ENCODE assay signal across 22 mouse cellular contexts in genomic region chr5:51541557-51541956, GRCm38 (mm10). TPM values are rescaled to one million over a fixed set of nuclear protein-coding genes. Genes with fewer than 3 reads are reported as not detected.
DNase-seq lines count a peak whose midpoint lies in the region; ATAC-seq lines count a peak whose summit lies in the region.
"Had no signal": no experiment of that assay in that cellular context is flagged by ENCODE, and none has a peak within 500 bp of the region (broad histone marks: within the 10 kb centered on the region; RNA-seq: fewer than 3 reads in every experiment).

No protein-coding gene starts in this region.

- H3K9me3 ChIP-seq in heart, embryonic 10.5 days = no peaks in the 10 kb centered on the region
- H3K9me3 ChIP-seq in heart, embryonic 16.5 days (replicated peaks; ENCODE audit: control insufficient read depth, low read length) = no peaks in the 10 kb centered on the region
- H3K9me3 ChIP-seq in midbrain, embryonic 11.5 days (ENCODE audit: control insufficient read depth, low read length) = no peaks in the 10 kb centered on the region
- no peaks in the 10 kb centered on the region for H3K9me3 ChIP-seq in midbrain, embryonic 10.5 days (replicated peaks)
- H3K9me3 ChIP-seq: embryonic facial prominence, embryonic 15.5 days; forebrain, embryonic 10.5 days; hindbrain, embryonic 12.5 days had no signal

- H3K36me3 ChIP-seq in heart, embryonic 10.5 days = no peaks in the 10 kb centered on the region
- no peaks in the 10 kb centered on the region for H3K36me3 ChIP-seq in heart, embryonic 16.5 days (ENCODE audit: control insufficient read depth, insufficient read depth)
- H3K36me3 ChIP-seq in midbrain, embryonic 11.5 days (ENCODE audit: control insufficient read depth, insufficient read depth, low read length) = no peaks in the 10 kb centered on the region
- no peaks in the 10 kb centered on the region for H3K36me3 ChIP-seq in midbrain, embryonic 10.5 days
- H3K36me3 ChIP-seq: embryonic facial prominence, embryonic 15.5 days; forebrain, embryonic 10.5 days; hindbrain, embryonic 12.5 days had no signal

- 0 out of 2 replicates have a peak overlapping the region, but pooled peaks have one; percentile 30 for H3K27ac ChIP-seq in heart, embryonic 10.5 days
- H3K27ac ChIP-seq in heart, embryonic 16.5 days (ENCODE audit: low read length) = peak overlapping the region; percentile 51; the same call in 1 of the 2 replicates
- H3K27ac ChIP-seq in midbrain, embryonic 11.5 days (ENCODE audit: low read depth, low read length) = no peak overlapping the region
- H3K27ac ChIP-seq in midbrain, embryonic 10.5 days (replicated peaks) = no peak overlapping the region
- H3K27ac ChIP-seq: embryonic facial prominence, embryonic 15.5 days; forebrain, embryonic 10.5 days; hindbrain, embryonic 12.5 days had no signal

- H3K4me1 ChIP-seq in heart, embryonic 10.5 days = peaks cover 49% of the 10 kb centered on the region
- H3K4me1 ChIP-seq in heart, embryonic 16.5 days (ENCODE audit: control insufficient read depth, insufficient read depth, low read length) = peaks cover 62% of the 10 kb centered on the region
- H3K4me1 ChIP-seq in midbrain, embryonic 11.5 days (ENCODE audit: control insufficient read depth, insufficient read depth, low read length) = no peaks in the 10 kb centered on the region; the same call in 1 of the 2 replicates
- 0 out of 2 replicates have a peak, but pooled peaks cover 6% of the 10 kb centered on the region for H3K4me1 ChIP-seq in midbrain, embryonic 10.5 days
- H3K4me1 ChIP-seq: embryonic facial prominence, embryonic 15.5 days; hindbrain, embryonic 12.5 days had no signal

- no peaks in the 10 kb centered on the region for H3K27me3 ChIP-seq in heart, embryonic 10.5 days (ENCODE audit: insufficient read depth, poor library complexity, severe bottlenecking)
- H3K27me3 ChIP-seq in heart, embryonic 16.5 days (ENCODE audit: control insufficient read depth, insufficient read depth, low read length) = no peaks in the 10 kb centered on the region
- H3K27me3 ChIP-seq in midbrain, embryonic 11.5 days (ENCODE audit: control insufficient read depth, insufficient read depth, low read length) = no peaks in the 10 kb centered on the region
- H3K27me3 ChIP-seq in midbrain, embryonic 10.5 days (ENCODE audit: low read depth, poor library complexity, severe bottlenecking) = no peaks in the 10 kb centered on the region
- H3K27me3 ChIP-seq: embryonic facial prominence, embryonic 15.5 days; hindbrain, embryonic 12.5 days had no signal

- no peak overlapping the region for H3K4me2 ChIP-seq in heart, embryonic 16.5 days (ENCODE audit: low read depth, low read length)
- H3K4me2 ChIP-seq in midbrain, embryonic 11.5 days = no peak overlapping the region
- H3K4me2 ChIP-seq: embryonic facial prominence, embryonic 15.5 days; hindbrain, embryonic 12.5 days had no signal

- DNase-seq in heart, embryonic 10.5 days (ENCODE audit: low spot score) = no peak
- DNase-seq in heart, postnatal 4 days = no peak
- DNase-seq in heart, postnatal 25 days (ENCODE audit: low spot score) = no peak
- peak; percentile 45 to 53 for DNase-seq in kidney, adult 8-10 months
- no peak for DNase-seq in kidney, postnatal 14 days
- peak; percentile 35 for DNase-seq in midbrain, embryonic 11.5 days (ENCODE audit: low spot score, missing footprints)
- DNase-seq in midbrain, embryonic 10.5 days (ENCODE audit: low spot score) = no peak
- DNase-seq: adrenal gland, postnatal 10 days; cerebellum, adult 11 months; cerebellum, adult 8-10 months; cerebellum, postnatal 14 days; embryo, embryonic 11 days; heart, adult 18-20 months; heart, postnatal 14 days had no signal

- intact Hi-C loops in heart, postnatal 25 days (cut with DNase I) = no loop called here

- no peak for ATAC-seq in heart, embryonic 16.5 days (replicated peaks; ENCODE audit: extremely low read depth, insufficient read depth, low FRiP score)
- ATAC-seq in midbrain, embryonic 11.5 days (ENCODE audit: low FRiP score) = no peak
- ATAC-seq: forebrain, embryonic 14.5 days; hindbrain, embryonic 16.5 days; inflammation-experienced regulatory T-cells, adult 6 months had no signal

- H3K9ac ChIP-seq in heart, embryonic 16.5 days (ENCODE audit: low read length) = no peak overlapping the region
- no peak overlapping the region for H3K9ac ChIP-seq in midbrain, embryonic 11.5 days (ENCODE audit: low read length)
- H3K9ac ChIP-seq: embryonic facial prominence, embryonic 15.5 days; hindbrain, embryonic 12.5 days had no signal

- 81% methylated on average over 3 of the region's 3 CpGs for WGBS in heart, embryonic 10.5 days
- WGBS in heart, embryonic 16.5 days = 65% methylated on average over 3 of the region's 3 CpGs
- 92% methylated on average over 3 of the region's 3 CpGs for WGBS in midbrain, embryonic 11.5 days
- 93% methylated on average over 3 of the region's 3 CpGs for WGBS in midbrain, embryonic 10.5 days

- no peak overlapping the region for H3K4me3 ChIP-seq in heart, embryonic 10.5 days
- no peak overlapping the region for H3K4me3 ChIP-seq in heart, embryonic 16.5 days (ENCODE audit: low read length)
- no peak overlapping the region for H3K4me3 ChIP-seq in midbrain, embryonic 11.5 days (ENCODE audit: low read depth, low read length)
- no peak overlapping the region for H3K4me3 ChIP-seq in midbrain, embryonic 10.5 days
- H3K4me3 ChIP-seq: embryonic facial prominence, embryonic 15.5 days; erythroblast, embryonic 14.5 days; forebrain, embryonic 10.5 days; hindbrain, embryonic 12.5 days had no signal

RNA-seq across cellular contexts. Expression of gene Ppargc1a, which starts 26.0 kb away (rescaled TPM):
- 21.2 and 39.8 TPM in 2 replicates for polyA plus RNA-seq in heart, embryonic 10.5 days (2016; fragmentation: Nextera tagmentation; extraction: Ambion mirVana)
- total RNA-seq in heart, postnatal 4 days (2021) = 100 to 1,000 TPM; 132 to 141 TPM
- polyA plus RNA-seq in heart, embryonic 16.5 days (2015; fragmentation: Nextera tagmentation; extraction: Ambion mirVana) = 74.5 and 78.1 TPM in 2 replicates
- 100 to 1,000 TPM; 132 to 133 TPM for total RNA-seq in heart, postnatal 25 days (2021)
- polyA plus RNA-seq in midbrain, embryonic 11.5 days (2014; fragmentation: Nextera tagmentation; extraction: Ambion mirVana) = 2.6 and 3.3 TPM in 2 replicates
- 1.5 and 1.9 TPM in 2 replicates for polyA plus RNA-seq in midbrain, embryonic 10.5 days (2016; fragmentation: Nextera tagmentation; extraction: Ambion mirVana)
- polyA plus RNA-seq: erythroblast, embryonic 14.5 days had no signal

Comparison
In these comparisons a context has a peak if more than half of its experiments do, and no peak if none do; other contexts are left out.
1. DNase-seq: peak in kidney, adult 8-10 months (2 of 2) and midbrain, embryonic 11.5 days (single experiment); none in heart, embryonic 10.5 days (single experiment), heart, postnatal 4 days (single experiment), heart, postnatal 25 days (single experiment), kidney, postnatal 14 days (single experiment) and midbrain, embryonic 10.5 days (single experiment).
2. H3K27ac ChIP-seq: peak in heart, embryonic 10.5 days (single experiment) and heart, embryonic 16.5 days (single experiment); none in midbrain, embryonic 11.5 days (single experiment) and midbrain, embryonic 10.5 days (single experiment).